In genomic region chr11:76352861-76353558, GRCm38 (mm10) we compare ENCODE assay signal across 15 mouse cellular contexts. TPM values are rescaled to one million over a fixed set of nuclear protein-coding genes. Genes with fewer than 3 reads are reported as not detected.
DNase-seq lines count a peak whose midpoint lies in the region; ATAC-seq and TF ChIP-seq lines count a peak whose summit lies in the region.
"Had no signal": no experiment of that assay in that cellular context is flagged by ENCODE, and none has a peak within 500 bp of the region (broad histone marks: within the 10 kb centered on the region; RNA-seq: fewer than 3 reads in every experiment).

No protein-coding gene starts in this region.

- intact Hi-C loops in heart, adult 2 months (cut with DNase I), result no loop called here

- H3K4me2 ChIP-seq in midbrain, embryonic 12.5 days (replicated peaks), result no peak overlapping the region
- H3K4me2 ChIP-seq in midbrain, embryonic 13.5 days (replicated peaks), result no peak overlapping the region
- H3K4me2 ChIP-seq in kidney, postnatal 0 days (ENCODE audit: low read length), result 0 out of 2 replicates have a peak overlapping the region, but pooled peaks have one; percentile 0
- H3K4me2 ChIP-seq in stomach, postnatal 0 days (replicated peaks; ENCODE audit: low read depth), result no peak overlapping the region
- H3K4me2 ChIP-seq: liver, embryonic 12.5 days had no signal

- no peaks in the 10 kb centered on the region for H3K79me2 ChIP-seq in heart, adult 2 months (replicated peaks; ENCODE audit: control insufficient read depth, insufficient read depth, low read length)

- no peak overlapping the region for H3K9ac ChIP-seq in heart, adult 2 months (ENCODE audit: low read depth, low read length)
- no peak overlapping the region for H3K9ac ChIP-seq in midbrain, embryonic 12.5 days (replicated peaks)
- H3K9ac ChIP-seq in midbrain, embryonic 13.5 days (replicated peaks), result no peak overlapping the region; the same call in 1 of the 2 replicates
- H3K9ac ChIP-seq in kidney, postnatal 0 days (ENCODE audit: low read depth, low read length), result no peak overlapping the region
- H3K9ac ChIP-seq in stomach, postnatal 0 days (ENCODE audit: low read length), result no peak overlapping the region
- H3K9ac ChIP-seq: liver, embryonic 12.5 days had no signal

- no peak for ATAC-seq in midbrain, embryonic 12.5 days (ENCODE audit: low FRiP score, low read depth)
- no peak for ATAC-seq in midbrain, embryonic 13.5 days
- ATAC-seq in kidney, postnatal 0 days (replicated peaks; ENCODE audit: low FRiP score, low read depth), result no peak; the same call in 1 of the 2 replicates
- ATAC-seq in stomach, postnatal 0 days (ENCODE audit: low FRiP score, low TSS enrichment), result no peak
- ATAC-seq: inflammation-experienced regulatory T-cells, adult 6 months; liver, embryonic 12.5 days had no signal

- no peak for TF ChIP-seq EP300 in heart, adult 2 months (IDR thresholded peaks at IDR 0.05; ENCODE audit: insufficient read depth, low read depth, low read length)
- TF ChIP-seq EP300 in stomach, postnatal 0 days (optimal IDR thresholded peaks at IDR 0.05), result no peak

- H3K27ac ChIP-seq in heart, adult 2 months, result peak overlapping the region; percentile 40
- H3K27ac ChIP-seq in midbrain, embryonic 12.5 days (replicated peaks), result peak overlapping the region; percentile 61
- no peak overlapping the region for H3K27ac ChIP-seq in midbrain, embryonic 13.5 days
- H3K27ac ChIP-seq in kidney, postnatal 0 days, result peak overlapping the region; percentile 78
- H3K27ac ChIP-seq in stomach, postnatal 0 days (replicated peaks), result peak overlapping the region; percentile 67
- H3K27ac ChIP-seq: liver, embryonic 12.5 days had no signal

- H3K27me3 ChIP-seq in heart, adult 2 months (ENCODE audit: control insufficient read depth, insufficient read depth, low read length), result no peaks in the 10 kb centered on the region
- no peaks in the 10 kb centered on the region for H3K27me3 ChIP-seq in midbrain, embryonic 12.5 days
- no peaks in the 10 kb centered on the region for H3K27me3 ChIP-seq in midbrain, embryonic 13.5 days
- H3K27me3 ChIP-seq in kidney, postnatal 0 days (ENCODE audit: insufficient read depth, low read length), result no peaks in the 10 kb centered on the region
- no peaks in the 10 kb centered on the region for H3K27me3 ChIP-seq in stomach, postnatal 0 days (ENCODE audit: control insufficient read depth, insufficient read depth, low read length)
- H3K27me3 ChIP-seq: CH12.LX; liver, embryonic 12.5 days had no signal

- no peak overlapping the region for H3K4me3 ChIP-seq in heart, adult 2 months
- no peak overlapping the region for H3K4me3 ChIP-seq in midbrain, embryonic 12.5 days
- no peak overlapping the region for H3K4me3 ChIP-seq in midbrain, embryonic 13.5 days (replicated peaks)
- no peak overlapping the region for H3K4me3 ChIP-seq in kidney, postnatal 0 days (replicated peaks; ENCODE audit: low read depth, low read length)
- H3K4me3 ChIP-seq in stomach, postnatal 0 days (ENCODE audit: low read depth, low read length), result no peak overlapping the region
- H3K4me3 ChIP-seq: liver, embryonic 12.5 days had no signal

- no peak for DNase-seq in heart, adult 2 months
- no peak for DNase-seq in heart, adult 8-10 months (ENCODE audit: low spot score)
- peak; percentile 69 for DNase-seq in kidney, postnatal 0 days (ENCODE audit: low spot score)
- no peak for DNase-seq in stomach, postnatal 0 days (ENCODE audit: low spot score)
- no peak for DNase-seq in thymus, postnatal 14 days
- DNase-seq in cerebellum, postnatal 36 days, result no peak
- DNase-seq: adrenal gland, adult 8-10 months; cerebellum, adult 8-10 months; right cerebral cortex, adult 18-20 months; thymus, postnatal 25 days had no signal

- H3K36me3 ChIP-seq in heart, adult 2 months (ENCODE audit: control insufficient read depth, insufficient read depth, low read length), result no peaks in the 10 kb centered on the region
- no peaks in the 10 kb centered on the region for H3K36me3 ChIP-seq in midbrain, embryonic 12.5 days
- no peaks in the 10 kb centered on the region for H3K36me3 ChIP-seq in midbrain, embryonic 13.5 days
- H3K36me3 ChIP-seq in kidney, postnatal 0 days (ENCODE audit: insufficient read depth, low read length), result no peaks in the 10 kb centered on the region
- H3K36me3 ChIP-seq in stomach, postnatal 0 days (ENCODE audit: control insufficient read depth, insufficient read depth, low read length), result no peaks in the 10 kb centered on the region
- H3K36me3 ChIP-seq: liver, embryonic 12.5 days had no signal

- H3K4me1 ChIP-seq in heart, adult 2 months (ENCODE audit: control insufficient read depth, insufficient read depth, low read length), result peaks cover 9% of the 10 kb centered on the region
- H3K4me1 ChIP-seq in midbrain, embryonic 12.5 days, result peaks cover 71% of the 10 kb centered on the region
- H3K4me1 ChIP-seq in midbrain, embryonic 13.5 days (replicated peaks), result peaks cover 62% of the 10 kb centered on the region
- H3K4me1 ChIP-seq in kidney, postnatal 0 days (replicated peaks; ENCODE audit: insufficient read depth, low read length), result peaks cover 40% of the 10 kb centered on the region; the same call in 1 of the 2 replicates
- H3K4me1 ChIP-seq in stomach, postnatal 0 days (replicated peaks; ENCODE audit: control insufficient read depth, insufficient read depth), result peaks cover 4% of the 10 kb centered on the region; the same call in 1 of the 2 replicates

- TF ChIP-seq CTCF in heart, adult 2 months (IDR thresholded peaks at IDR 0.05), result no peak
- TF ChIP-seq CTCF in kidney, postnatal 0 days (IDR thresholded peaks at IDR 0.05; ENCODE audit: low read depth), result no peak
- TF ChIP-seq CTCF in stomach, postnatal 0 days (IDR thresholded peaks at IDR 0.05; ENCODE audit: low read depth), result no peak

- no peak for TF ChIP-seq POLR2A in heart, adult 2 months (IDR thresholded peaks at IDR 0.05; ENCODE audit: insufficient read depth, low read depth, low read length)

- no peaks in the 10 kb centered on the region for H3K9me3 ChIP-seq in midbrain, embryonic 12.5 days
- no peaks in the 10 kb centered on the region for H3K9me3 ChIP-seq in midbrain, embryonic 13.5 days
- no peaks in the 10 kb centered on the region for H3K9me3 ChIP-seq in kidney, postnatal 0 days (replicated peaks; ENCODE audit: low read length)
- H3K9me3 ChIP-seq in stomach, postnatal 0 days (ENCODE audit: control insufficient read depth, low read length), result no peaks in the 10 kb centered on the region
- H3K9me3 ChIP-seq: liver, embryonic 12.5 days had no signal

- 70% methylated on average over 16 of the region's 16 CpGs for WGBS in heart, adult 2 months
- WGBS in midbrain, embryonic 12.5 days, result 39% methylated on average over 16 of the region's 16 CpGs
- 43% methylated on average over 16 of the region's 16 CpGs for WGBS in midbrain, embryonic 13.5 days
- WGBS in kidney, postnatal 0 days, result 48% methylated on average over 16 of the region's 16 CpGs
- 68% methylated on average over 16 of the region's 16 CpGs for WGBS in stomach, postnatal 0 days

RNA-seq across cellular contexts. Expression of gene Nxn, which starts 45.9 kb away (rescaled TPM):
- total RNA-seq in heart, adult 2 months (2021), result 10 to 100 TPM; 14.6 to 19.1 TPM
- polyA plus RNA-seq in heart, adult 2 months (2012; rRNA removed), result 10.0 and 14.0 TPM in 2 replicates
- total RNA-seq in heart, adult 8-10 months (2022), result 10 to 100 TPM in 3 of 4 experiments, 1 to 10 TPM in 1; 9.8 to 13.0 (median 11.0) TPM
- polyA plus RNA-seq in midbrain, embryonic 12.5 days (2016; fragmentation: Nextera tagmentation; extraction: Ambion mirVana), result 56.9 and 69.4 TPM in 2 replicates
- 29.0 and 34.3 TPM in 2 replicates for polyA plus RNA-seq in midbrain, embryonic 13.5 days (2015; fragmentation: Nextera tagmentation; extraction: Ambion mirVana)
- 23.7 and 26.0 TPM in 2 replicates for polyA plus RNA-seq in kidney, postnatal 0 days (2015; fragmentation: Nextera tagmentation; extraction: Ambion mirVana)
- polyA plus RNA-seq in stomach, postnatal 0 days (2015; fragmentation: Nextera tagmentation; extraction: Ambion mirVana), result 22.4 and 24.0 TPM in 2 replicates

RNA-seq across cellular contexts. Expression of gene Timm22, which starts 53.7 kb away (rescaled TPM):
- total RNA-seq in heart, adult 2 months (2021), result 10 to 100 TPM; 35.3 to 40.4 TPM
- polyA plus RNA-seq in heart, adult 2 months (2012; rRNA removed), result 10.4 and 21.0 TPM in 2 replicates
- total RNA-seq in heart, adult 8-10 months (2022), result 10 to 100 TPM; 32.9 to 54.5 (median 39.9) TPM
- polyA plus RNA-seq in midbrain, embryonic 12.5 days (2016; fragmentation: Nextera tagmentation; extraction: Ambion mirVana), result 98.8 and 113 TPM in 2 replicates
- 96.3 and 102 TPM in 2 replicates for polyA plus RNA-seq in midbrain, embryonic 13.5 days (2015; fragmentation: Nextera tagmentation; extraction: Ambion mirVana)
- 122 and 128 TPM in 2 replicates for polyA plus RNA-seq in kidney, postnatal 0 days (2015; fragmentation: Nextera tagmentation; extraction: Ambion mirVana)
- 75.7 and 82.1 TPM in 2 replicates for polyA plus RNA-seq in stomach, postnatal 0 days (2015; fragmentation: Nextera tagmentation; extraction: Ambion mirVana)
